Mouse (Mus musculus): ENCODE measurements around the gene Rundc3b. TPM values are rescaled to one million over a fixed set of nuclear protein-coding genes. Genes with fewer than 3 reads are reported as not detected.

Rundc3b gene
- polyA plus RNA-seq, 1 experiment, result 1.6 TPM

DNA sequence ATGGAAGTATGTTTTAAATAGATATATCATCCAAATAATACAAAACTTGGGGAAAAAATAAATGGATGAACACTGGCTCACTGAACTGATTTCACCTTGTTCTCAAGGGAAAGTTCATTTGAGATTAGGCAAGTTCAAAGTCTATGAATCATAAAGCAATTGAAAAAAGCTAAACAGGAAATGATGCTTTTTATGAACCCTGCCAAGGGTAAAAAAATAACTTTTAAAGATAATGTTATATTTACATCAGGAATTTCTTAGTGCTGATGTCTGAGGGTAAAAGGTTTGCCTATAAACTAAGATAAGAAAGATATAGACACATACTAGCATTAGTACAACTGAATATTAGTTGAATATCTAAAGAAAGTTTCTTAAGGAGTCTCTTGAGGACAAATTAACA is 26.0 kb upstream of the Rundc3b start:
- TF ChIP-seq POLR2A (IDR thresholded peaks at IDR 0.05; ENCODE audit: control insufficient read depth, low read depth, low read length) (no peak), CTCF (IDR thresholded peaks at IDR 0.05; ENCODE audit: control insufficient read depth, insufficient read depth, insufficient replicate concordance, low read depth, low read length) (no peak)
- Histone ChIP-seq H3K27ac (ENCODE audit: control insufficient read depth, insufficient read depth, low read depth, low read length) (no peak overlapping the region), H3K36me3 (ENCODE audit: control insufficient read depth, insufficient read depth, low read length) (no peaks in the 10 kb centered on the region), H3K4me3 (ENCODE audit: control insufficient read depth, low read depth, low read length) (no peak overlapping the region), H3K27me3 (ENCODE audit: control insufficient read depth, insufficient read depth, low read length) (no peaks in the 10 kb centered on the region), H3K4me1 (ENCODE audit: control insufficient read depth, insufficient read depth, low read length) (no peaks in the 10 kb centered on the region)

DNA sequence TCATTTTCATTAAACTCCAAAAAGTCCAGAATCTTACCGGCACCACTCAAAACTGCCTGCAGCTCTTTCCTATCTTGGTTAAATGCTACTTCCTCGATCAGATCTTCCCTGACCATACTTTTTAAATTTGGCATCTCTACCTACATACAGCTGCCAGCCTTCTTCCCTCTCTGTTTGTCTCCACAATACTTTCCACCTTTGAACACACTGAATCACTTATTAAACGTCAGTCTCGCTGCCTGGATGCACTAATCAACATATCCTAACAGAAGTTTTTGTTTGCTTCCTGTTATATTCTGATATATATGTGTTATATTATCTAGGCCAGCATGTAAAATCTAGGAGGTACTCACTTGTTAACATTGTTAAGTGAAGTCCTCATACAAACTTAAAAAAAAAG is 25.5 kb upstream of the Rundc3b start:
- Histone ChIP-seq H3K27ac (ENCODE audit: control insufficient read depth, insufficient read depth, low read depth, low read length) (no peak overlapping the region), H3K4me3 (ENCODE audit: control insufficient read depth, low read depth, low read length) (no peak overlapping the region), H3K36me3 (ENCODE audit: control insufficient read depth, insufficient read depth, low read length) (no peaks in the 10 kb centered on the region), H3K4me1 (ENCODE audit: control insufficient read depth, insufficient read depth, low read length) (no peaks in the 10 kb centered on the region), H3K27me3 (ENCODE audit: control insufficient read depth, insufficient read depth, low read length) (no peaks in the 10 kb centered on the region)
- TF ChIP-seq CTCF (IDR thresholded peaks at IDR 0.05; ENCODE audit: control insufficient read depth, insufficient read depth, insufficient replicate concordance, low read depth, low read length) (no peak), POLR2A (IDR thresholded peaks at IDR 0.05; ENCODE audit: control insufficient read depth, low read depth, low read length) (no peak)

DNA sequence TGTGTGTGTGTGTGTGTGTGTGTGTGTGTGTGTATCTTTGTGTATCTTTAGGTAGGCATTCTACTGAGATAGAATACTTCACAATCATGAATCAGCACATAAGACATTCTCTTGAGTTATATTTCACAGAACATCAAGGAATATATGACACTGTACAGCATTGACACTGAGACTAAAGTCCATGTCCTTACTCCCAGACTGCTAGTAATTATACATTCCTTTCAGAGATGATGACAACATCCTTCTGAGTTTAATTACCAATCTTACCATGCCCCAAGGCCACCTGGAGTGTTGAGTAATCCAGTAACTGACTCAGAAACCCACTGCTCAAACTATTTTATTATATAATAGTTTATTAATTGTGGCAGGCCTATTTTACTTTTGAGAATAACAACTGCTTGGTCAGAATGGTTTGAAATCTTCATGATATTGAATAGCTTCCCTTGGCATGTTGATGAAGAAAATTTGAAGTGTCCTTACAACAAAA is 11.8 kb upstream of the Rundc3b start:
- H3K4me1 ChIP-seq (ENCODE audit: control insufficient read depth, insufficient read depth, low read length), result no peaks in the 10 kb centered on the region
- no peaks in the 10 kb centered on the region for H3K36me3 ChIP-seq (ENCODE audit: control insufficient read depth, insufficient read depth, low read length)
- H3K27me3 ChIP-seq (ENCODE audit: control insufficient read depth, insufficient read depth, low read length), result no peaks in the 10 kb centered on the region
- H3K27ac ChIP-seq (ENCODE audit: control insufficient read depth, insufficient read depth, low read depth, low read length), result no peak overlapping the region
- no peak for TF ChIP-seq CTCF (IDR thresholded peaks at IDR 0.05; ENCODE audit: control insufficient read depth, insufficient read depth, insufficient replicate concordance, low read depth, low read length)
- TF ChIP-seq POLR2A (IDR thresholded peaks at IDR 0.05; ENCODE audit: control insufficient read depth, low read depth, low read length), result no peak
- no peak overlapping the region for H3K4me3 ChIP-seq (ENCODE audit: control insufficient read depth, low read depth, low read length)

DNA sequence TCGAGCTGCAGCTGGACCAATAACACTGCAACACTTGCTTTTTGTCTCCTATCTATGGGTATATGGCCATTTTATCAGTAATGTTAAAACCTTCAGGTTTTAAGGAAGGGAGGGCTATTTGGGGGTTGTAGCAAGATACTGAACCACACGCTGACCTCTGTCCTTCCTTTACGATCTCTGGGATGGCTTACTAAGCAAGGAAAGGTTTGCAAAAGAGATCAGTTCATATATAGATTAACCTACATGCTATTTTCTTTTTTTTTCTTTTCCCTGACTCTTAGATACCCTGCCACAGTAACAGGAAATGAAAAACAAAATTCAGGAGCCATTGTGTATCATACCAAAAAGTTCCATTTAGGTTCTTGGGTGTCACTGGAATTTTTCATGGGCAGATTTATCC is 10.1 kb upstream of the Rundc3b start:
- Histone ChIP-seq H3K27me3 (ENCODE audit: control insufficient read depth, insufficient read depth, low read length) (no peaks in the 10 kb centered on the region), H3K27ac (ENCODE audit: control insufficient read depth, insufficient read depth, low read depth, low read length) (no peak overlapping the region), H3K4me1 (ENCODE audit: control insufficient read depth, insufficient read depth, low read length) (no peaks in the 10 kb centered on the region), H3K36me3 (ENCODE audit: control insufficient read depth, insufficient read depth, low read length) (no peaks in the 10 kb centered on the region), H3K4me3 (ENCODE audit: control insufficient read depth, low read depth, low read length) (no peak overlapping the region)
- no peak for TF ChIP-seq POLR2A (IDR thresholded peaks at IDR 0.05; ENCODE audit: control insufficient read depth, low read depth, low read length)
- TF ChIP-seq CTCF (IDR thresholded peaks at IDR 0.05; ENCODE audit: control insufficient read depth, insufficient read depth, insufficient replicate concordance, low read depth, low read length), result no peak

DNA sequence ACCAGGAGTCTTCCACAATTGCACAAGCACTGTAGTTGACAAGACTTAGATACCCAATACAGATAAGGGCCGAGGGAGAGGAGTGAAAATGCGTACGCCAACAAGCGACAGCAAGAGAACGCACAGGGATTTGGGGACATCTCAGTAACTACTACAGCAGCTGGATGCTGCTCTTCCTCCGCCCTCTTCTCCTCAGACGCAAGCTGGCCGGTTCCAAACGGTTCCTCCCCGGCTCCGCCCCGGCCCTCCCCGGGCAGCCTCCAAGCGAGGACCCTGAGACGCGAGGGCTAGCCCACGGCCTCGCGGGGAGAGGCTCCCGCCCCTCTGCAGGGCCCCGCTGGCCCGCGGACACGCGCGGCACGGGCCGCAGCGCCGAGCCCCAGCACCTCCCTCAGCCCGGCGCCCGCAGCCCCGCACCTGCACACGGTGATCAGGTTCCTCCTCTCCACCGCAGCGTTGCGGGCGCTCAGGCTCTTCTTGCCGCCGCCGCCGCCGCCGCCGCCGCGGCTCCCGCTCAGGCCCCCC is 619 bp downstream of the Rundc3b start:
- H3K27ac ChIP-seq (ENCODE audit: control insufficient read depth, insufficient read depth, low read depth, low read length), result peak overlapping the region; percentile 78

DNA sequence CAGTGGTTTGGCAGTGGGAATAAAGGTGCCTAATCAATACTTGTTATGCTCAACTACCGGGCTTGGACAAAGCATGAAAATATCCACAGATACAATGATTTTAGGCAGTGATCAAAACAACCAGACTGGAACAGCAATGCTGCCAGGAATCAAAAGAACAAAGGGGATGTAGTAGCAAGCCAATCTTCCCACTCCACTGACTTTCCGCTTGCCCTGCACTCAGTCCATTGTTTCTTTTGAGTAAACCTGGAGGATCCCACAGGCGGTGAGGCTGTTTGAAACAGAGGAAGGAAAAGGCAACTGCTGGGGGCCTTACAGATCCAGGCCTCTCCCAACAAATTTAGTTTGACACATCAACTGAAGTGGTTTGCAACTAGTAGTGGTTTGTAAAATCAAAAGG is 51.6 kb downstream of the Rundc3b start:
- TF ChIP-seq POLR2A (IDR thresholded peaks at IDR 0.05; ENCODE audit: control insufficient read depth, low read depth, low read length) (no peak), CTCF (IDR thresholded peaks at IDR 0.05; ENCODE audit: control insufficient read depth, insufficient read depth, insufficient replicate concordance, low read depth, low read length) (no peak)
- Histone ChIP-seq H3K36me3 (ENCODE audit: control insufficient read depth, insufficient read depth, low read length) (no peaks in the 10 kb centered on the region), H3K4me1 (ENCODE audit: control insufficient read depth, insufficient read depth, low read length) (no peaks in the 10 kb centered on the region), H3K4me3 (ENCODE audit: control insufficient read depth, low read depth, low read length) (no peak overlapping the region), H3K27ac (ENCODE audit: control insufficient read depth, insufficient read depth, low read depth, low read length) (no peak overlapping the region), H3K27me3 (ENCODE audit: control insufficient read depth, insufficient read depth, low read length) (no peaks in the 10 kb centered on the region)

More for the DNA sequence above, 619 bp downstream of the Rundc3b start:
- Histone ChIP-seq H3K27me3 (ENCODE audit: control insufficient read depth, insufficient read depth, low read length) (no peaks in the 10 kb centered on the region), H3K4me1 (ENCODE audit: control insufficient read depth, insufficient read depth, low read length) (peaks cover 5% of the 10 kb centered on the region), H3K36me3 (ENCODE audit: control insufficient read depth, insufficient read depth, low read length) (no peaks in the 10 kb centered on the region), H3K4me3 (ENCODE audit: control insufficient read depth, low read depth, low read length) (peak overlapping the region; percentile 86)
- TF ChIP-seq POLR2A (IDR thresholded peaks at IDR 0.05; ENCODE audit: control insufficient read depth, low read depth, low read length) (no peak), CTCF (IDR thresholded peaks at IDR 0.05; ENCODE audit: control insufficient read depth, insufficient read depth, insufficient replicate concordance, low read depth, low read length) (no peak)

DNA sequence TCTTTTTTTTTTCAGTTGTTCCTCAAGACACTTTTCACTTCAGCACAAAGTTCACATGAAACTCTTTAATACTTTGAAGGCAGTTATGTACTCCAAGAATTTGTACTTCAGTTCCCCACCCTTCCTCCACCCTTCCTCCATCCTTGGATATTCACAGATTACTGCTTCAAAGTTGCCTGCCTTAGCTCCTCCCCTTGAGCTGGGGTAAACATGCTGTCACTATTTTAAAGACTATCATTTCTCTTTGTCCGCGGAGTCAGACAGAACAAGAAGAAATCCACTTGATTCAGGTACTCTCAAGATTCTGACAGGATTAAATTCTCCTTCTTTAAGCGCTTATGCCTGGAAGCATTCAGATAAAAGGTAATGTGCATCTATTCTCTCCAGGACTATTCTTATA is 55.9 kb downstream of the Rundc3b start:
- H3K27ac ChIP-seq (ENCODE audit: control insufficient read depth, insufficient read depth, low read depth, low read length), result no peak overlapping the region
- H3K36me3 ChIP-seq (ENCODE audit: control insufficient read depth, insufficient read depth, low read length), result no peaks in the 10 kb centered on the region
- no peak overlapping the region for H3K4me3 ChIP-seq (ENCODE audit: control insufficient read depth, low read depth, low read length)
- no peaks in the 10 kb centered on the region for H3K4me1 ChIP-seq (ENCODE audit: control insufficient read depth, insufficient read depth, low read length)
- TF ChIP-seq CTCF (IDR thresholded peaks at IDR 0.05; ENCODE audit: control insufficient read depth, insufficient read depth, insufficient replicate concordance, low read depth, low read length), result no peak
- TF ChIP-seq POLR2A (IDR thresholded peaks at IDR 0.05; ENCODE audit: control insufficient read depth, low read depth, low read length), result no peak
- H3K27me3 ChIP-seq (ENCODE audit: control insufficient read depth, insufficient read depth, low read length), result no peaks in the 10 kb centered on the region

DNA sequence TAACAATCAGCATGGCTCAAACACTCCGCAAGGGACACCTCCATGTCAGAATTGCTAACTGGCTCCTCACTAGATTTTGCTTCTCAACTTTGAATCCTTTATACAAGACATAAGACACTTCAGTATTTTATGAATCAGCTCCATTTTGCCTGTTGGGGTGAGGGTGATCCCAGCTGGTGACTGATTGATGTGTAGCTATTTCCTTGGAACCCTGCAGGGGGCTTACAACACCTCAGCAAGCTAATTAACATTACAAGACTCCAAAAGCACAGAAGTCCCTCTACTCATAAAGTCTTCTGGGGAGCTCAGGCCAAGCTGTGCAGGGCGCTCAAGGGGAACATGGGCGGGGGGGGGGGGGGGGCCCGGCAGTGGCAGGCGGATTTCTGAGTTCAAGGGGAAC is 78.2 kb downstream of the Rundc3b start:
- H3K4me3 ChIP-seq (ENCODE audit: control insufficient read depth, low read depth, low read length), result no peak overlapping the region
- H3K27ac ChIP-seq (ENCODE audit: control insufficient read depth, insufficient read depth, low read depth, low read length), result no peak overlapping the region
- TF ChIP-seq CTCF (IDR thresholded peaks at IDR 0.05; ENCODE audit: control insufficient read depth, insufficient read depth, insufficient replicate concordance, low read depth, low read length), result no peak
- TF ChIP-seq POLR2A (IDR thresholded peaks at IDR 0.05; ENCODE audit: control insufficient read depth, low read depth, low read length), result no peak
- H3K36me3 ChIP-seq (ENCODE audit: control insufficient read depth, insufficient read depth, low read length), result no peaks in the 10 kb centered on the region
- no peaks in the 10 kb centered on the region for H3K4me1 ChIP-seq (ENCODE audit: control insufficient read depth, insufficient read depth, low read length)
- no peaks in the 10 kb centered on the region for H3K27me3 ChIP-seq (ENCODE audit: control insufficient read depth, insufficient read depth, low read length)
